Mouse (Mus musculus) gastrocnemius, postnatal 10 days (tissue): Measurements from ENCODE around the gene Cdpf1. TPM values are rescaled to one million over a fixed set of nuclear protein-coding genes. Genes with fewer than 3 reads are reported as not detected.

Experiments
- DNase-seq: peaks from one replicate; pipeline ENCODE4 v3.0.0; 2021; ENCODE audit warnings: mixed read lengths
- long read RNA-seq, 2 experiments: library from polyadenylated mRNA; stranded (forward); transcript quantifications; one replicate each; pipeline ENCODE4 v2.0.0; 2021
- total RNA-seq, 2 experiments: library from RNA; stranded (reverse); gene quantifications; 2 replicates each; pipeline ENCODE4 v1.2.3; 2021

The Cdpf1 gene
- total RNA-seq, result 10 to 100 TPM; 27.5 to 30.7 TPM
- long read RNA-seq, experiment 1, transcript Cdpf1-201 (5 exons, 997 nt), result major isoform, 7 of 16 reads
- long read RNA-seq, experiment 1, partial matches to known transcripts, result 1 of 16 reads
- long read RNA-seq, experiment 1, other reads (novel, unspliced or antisense), result 4 of 16 reads
- long read RNA-seq, experiment 2, transcript Cdpf1-201 (5 exons, 997 nt), result major isoform, 7 of 20 reads
- long read RNA-seq, experiment 2, transcript Cdpf1-202 (4 exons, 706 nt), result minor isoform, 6 of 20 reads
- long read RNA-seq, experiment 2, partial matches to known transcripts, result 0 of 20 reads
- long read RNA-seq, experiment 2, other reads (novel, unspliced or antisense), result 2 of 20 reads

- DNase-seq, result peak; percentile 99
Measured at GRCm38 (mm10) chr15:85811535-85812277, at the start of gene Cdpf1. Gene Cdpf1, minus strand, starts transcription at chr15:85811697.

GRCm38 (mm10) chr15:85859490-85860031, 48.1 kb upstream of the Cdpf1 start, which contains the start of gene Gtse1:
Gene Gtse1, plus strand, starts transcription at chr15:85859745.
- DNase-seq, result peak; percentile 87

GRCm38 (mm10) chr15:85858980-85859489, 47.5 kb upstream of the Cdpf1 start:
- DNase-seq, result no peak

- DNase-seq, result no peak
Measured at GRCm38 (mm10) chr15:85851656-85852392, 40.3 kb upstream of the Cdpf1 start.

GRCm38 (mm10) chr15:85845071-85845470, 33.6 kb upstream of the Cdpf1 start:
- no peak for DNase-seq

- no peak for DNase-seq
Measured at GRCm38 (mm10) chr15:85841796-85842360, 30.4 kb upstream of the Cdpf1 start.

GRCm38 (mm10) chr15:85840983-85841382, 29.5 kb upstream of the Cdpf1 start:
- DNase-seq, result peak; percentile 45

- no peak for DNase-seq
Measured at GRCm38 (mm10) chr15:85836887-85837286, 25.4 kb upstream of the Cdpf1 start.

GRCm38 (mm10) chr15:85835335-85835734, 23.8 kb upstream of the Cdpf1 start:
- no peak for DNase-seq

GRCm38 (mm10) chr15:85832599-85832998, 21.1 kb upstream of the Cdpf1 start:
- DNase-seq, result no peak

- peak; percentile 74 for DNase-seq
Measured at GRCm38 (mm10) chr15:85831954-85832590, 20.6 kb upstream of the Cdpf1 start, which contains the start of gene Ttc38. Gene Ttc38, plus strand, starts transcription at chr15:85832306.

GRCm38 (mm10) chr15:85829470-85829869, 18.0 kb upstream of the Cdpf1 start:
- no peak for DNase-seq

- DNase-seq, result no peak
Measured at GRCm38 (mm10) chr15:85828071-85828470, 16.6 kb upstream of the Cdpf1 start.

- DNase-seq, result no peak
Measured at GRCm38 (mm10) chr15:85826676-85827075, 15.2 kb upstream of the Cdpf1 start.

- DNase-seq, result no peak
Measured at GRCm38 (mm10) chr15:85822011-85822359, 10.5 kb upstream of the Cdpf1 start.

GRCm38 (mm10) chr15:85821203-85822010, 9.9 kb upstream of the Cdpf1 start, which contains the start of gene Pkdrej:
Gene Pkdrej, minus strand, starts transcription at chr15:85821734.
- peak; percentile 60 for DNase-seq

GRCm38 (mm10) chr15:85813428-85813827, 1.9 kb upstream of the Cdpf1 start:
- DNase-seq, result no peak

GRCm38 (mm10) chr15:85810806-85811521, 533 bp downstream of the Cdpf1 start:
- peak; percentile 72 for DNase-seq

GRCm38 (mm10) chr15:85810462-85810805, 1.1 kb downstream of the Cdpf1 start:
- no peak for DNase-seq

GRCm38 (mm10) chr15:85809091-85809490, 2.4 kb downstream of the Cdpf1 start:
- DNase-seq, result no peak
